Mouse (Mus musculus) adrenal gland, postnatal 25 days (tissue): Measurements from ENCODE around the gene Slc2a10. TPM values are rescaled to one million over a fixed set of nuclear protein-coding genes. Genes with fewer than 3 reads are reported as not detected.

ENCODE experiments used
- DNase-seq: peaks from one replicate; pipeline ENCODE4 v3.0.0; 2021; ENCODE audit warnings: mixed read lengths
- total RNA-seq: library from RNA; stranded (reverse); gene quantifications from 2 replicates; pipeline ENCODE4 v1.2.3, GENCODE M21; 2021

Slc2a10 gene
- total RNA-seq, 1 experiment from 2014 or later: 0.82 TPM

DNA sequence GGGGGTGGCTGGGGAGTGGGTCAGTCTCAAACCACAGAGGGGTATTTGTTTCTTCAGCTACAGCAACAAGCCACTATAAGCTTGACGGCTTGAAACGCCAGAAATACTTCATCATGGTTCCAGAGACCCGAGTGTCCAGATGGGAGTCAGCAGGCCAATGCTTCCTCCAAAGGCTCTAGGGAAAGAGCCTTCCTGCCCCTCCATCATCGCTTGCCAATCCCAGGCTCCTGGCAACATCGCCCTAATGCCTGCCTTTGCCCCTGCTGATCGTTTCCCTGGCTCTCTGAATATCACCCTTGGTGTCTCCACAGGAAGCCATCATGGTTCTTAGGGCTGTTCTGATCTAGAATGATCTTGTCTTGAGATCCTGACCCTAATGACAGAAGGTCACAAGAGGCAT is 58.3 kb downstream of the Slc2a10 start:
- DNase-seq: no peak

DNA sequence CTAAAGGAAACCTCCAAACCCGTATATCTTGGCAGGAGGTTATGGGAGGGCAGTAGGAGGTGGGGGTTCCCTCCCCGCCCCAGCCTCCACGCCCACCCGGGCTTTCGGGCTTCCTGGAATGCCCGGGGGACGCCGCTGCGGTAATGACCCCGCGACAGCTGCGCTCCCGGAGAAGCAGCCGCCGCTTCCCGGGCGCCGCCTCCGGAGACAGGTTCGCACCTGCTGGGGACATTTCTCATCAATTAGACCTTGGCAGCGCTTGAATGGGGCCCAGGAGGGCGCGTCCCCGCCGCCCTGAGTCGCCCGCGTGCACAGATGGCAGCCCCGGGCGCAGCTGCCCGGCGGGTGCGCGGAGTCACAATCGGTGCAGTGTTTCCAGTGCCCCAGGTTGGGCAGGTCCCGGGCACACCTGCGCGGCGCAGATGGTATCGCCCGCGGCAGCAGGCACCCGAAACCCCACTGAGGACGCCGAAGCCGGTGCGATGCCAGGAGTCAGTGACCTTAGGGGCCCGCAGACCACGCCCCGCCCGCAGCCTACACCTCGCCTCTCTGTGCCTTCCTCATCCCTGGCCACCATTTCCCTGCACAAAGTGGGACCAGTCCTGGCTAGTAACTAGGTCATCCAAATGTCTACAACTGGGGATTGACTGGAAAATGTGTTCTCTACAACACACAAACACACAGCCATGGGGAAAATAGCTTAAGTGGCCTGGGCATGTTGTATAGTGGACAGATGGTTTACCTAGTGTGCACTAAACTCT is 59.9 kb downstream of the Slc2a10 start:
- DNase-seq: peak; percentile 3

DNA sequence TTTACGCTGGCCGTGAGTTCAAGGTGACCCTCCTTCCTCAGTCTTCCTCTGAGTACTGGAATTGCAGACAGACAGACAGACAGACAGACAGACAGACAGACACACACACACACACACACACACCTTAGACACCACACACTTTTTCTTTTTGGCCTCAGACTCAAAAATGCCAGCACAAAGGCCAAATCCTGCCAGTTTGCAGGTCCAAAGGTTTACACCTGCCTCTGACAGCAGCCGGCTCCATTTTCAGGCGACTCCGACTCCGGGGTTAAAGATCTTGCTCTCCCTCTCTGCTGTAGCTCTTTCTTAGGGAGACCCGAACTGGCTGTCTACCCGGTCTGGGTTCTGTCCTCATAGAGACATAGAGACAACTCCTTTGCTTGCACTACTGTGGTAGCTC is 60.5 kb downstream of the Slc2a10 start:
- no peak for DNase-seq

DNA sequence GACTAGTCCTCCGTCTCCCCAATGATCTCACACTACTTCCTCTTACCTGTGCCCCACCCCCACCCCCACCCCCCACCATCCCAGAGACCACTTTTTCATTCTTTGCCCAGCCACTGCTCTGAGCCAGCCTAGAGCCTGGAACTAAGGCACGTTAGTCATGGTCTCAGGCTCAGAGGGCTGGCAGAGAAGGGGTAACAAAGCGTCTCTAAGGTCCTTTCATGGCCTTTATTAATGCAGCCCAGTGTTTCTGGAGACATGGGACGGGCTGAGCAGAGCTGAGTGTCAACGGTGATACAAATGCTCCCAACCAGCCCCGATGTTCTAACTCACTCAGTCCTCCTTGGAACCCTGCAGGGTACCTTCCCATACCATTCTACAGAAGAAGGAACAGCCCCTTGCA is 61.0 kb downstream of the Slc2a10 start:
- no peak for DNase-seq

DNA sequence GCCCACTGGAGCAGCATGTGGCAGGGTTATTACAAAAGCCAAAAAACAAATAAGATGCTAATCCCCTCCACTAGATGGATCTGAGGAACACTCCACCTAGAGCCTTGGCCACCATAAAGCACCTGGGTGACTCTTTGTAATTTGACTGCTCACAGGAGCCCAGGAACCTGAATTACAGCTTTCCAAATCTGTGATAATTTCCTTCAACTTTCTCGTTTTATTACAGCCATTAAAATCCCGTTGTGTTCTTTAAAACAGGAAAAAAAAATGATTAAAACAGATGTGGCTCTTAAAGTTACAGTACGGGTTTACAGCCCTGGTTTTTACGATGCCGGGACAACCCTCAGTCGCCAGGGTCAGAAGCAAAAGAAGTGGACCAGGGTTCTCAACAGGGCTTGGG is 63.3 kb downstream of the Slc2a10 start:
- no peak for DNase-seq

DNA sequence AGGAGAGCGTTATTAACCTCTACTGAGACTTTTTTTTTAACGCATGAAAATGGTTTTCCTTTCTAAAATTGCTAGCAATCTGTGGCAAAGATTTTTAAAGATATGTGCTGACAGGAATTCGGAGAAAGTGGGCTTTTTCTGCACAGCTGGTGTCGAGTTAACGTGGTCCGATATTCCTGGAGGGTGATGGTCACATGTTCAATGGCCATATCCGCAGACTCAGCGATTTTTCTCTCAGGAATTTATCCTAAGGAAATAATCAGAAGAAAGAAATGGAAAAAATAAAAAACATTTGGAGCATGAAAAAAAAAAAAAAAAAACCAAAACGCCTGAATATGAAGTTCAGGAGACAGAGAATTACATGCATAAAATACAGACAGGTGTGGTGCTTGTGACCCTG is 64.2 kb downstream of the Slc2a10 start:
- no peak for DNase-seq

DNA sequence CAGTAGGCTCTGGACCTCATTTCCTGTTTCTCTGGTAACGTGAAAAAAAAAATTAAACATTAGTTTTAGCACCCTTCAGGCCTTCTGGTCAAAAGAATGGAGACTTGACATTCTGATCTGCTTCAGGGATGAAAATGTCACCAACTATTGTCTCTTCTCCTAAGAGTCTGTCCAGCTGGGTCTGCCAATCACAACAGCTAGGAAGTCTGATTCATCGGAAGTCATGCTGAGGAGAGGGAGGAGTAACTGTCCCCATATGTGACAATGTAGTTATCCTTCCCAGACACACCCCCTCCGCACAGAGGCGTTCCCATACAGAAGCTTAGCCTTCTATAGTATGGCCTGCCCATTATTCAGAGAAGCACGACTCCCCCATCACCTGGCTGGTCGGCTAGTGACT is 65.3 kb downstream of the Slc2a10 start:
- no peak for DNase-seq

Other genes with a start within 250 kb of the Slc2a10 start
- 53.0 and 62.2 TPM in 2 replicates for gene Slc35c2, start 215.9 kb upstream of the Slc2a10 start, total RNA-seq
- 27.7 and 27.9 TPM in 2 replicates for gene Elmo2, start 177.3 kb upstream of the Slc2a10 start, total RNA-seq
- not detected in 2 replicates for gene Zfp663, start 135.1 kb upstream of the Slc2a10 start, total RNA-seq
- gene Zfp334, start 115.5 kb upstream of the Slc2a10 start, total RNA-seq: 5.3 and 6.3 TPM in 2 replicates
- gene Ocstamp, start 103.4 kb upstream of the Slc2a10 start, total RNA-seq: 0.15 TPM in 1 of 2 replicates, not detected in the other
- 0.58 and 1.5 TPM in 2 replicates for gene Slc13a3, start 30.6 kb upstream of the Slc2a10 start, total RNA-seq
- 15.4 and 16.1 TPM in 2 replicates for gene Trp53rka, start 10.5 kb upstream of the Slc2a10 start, total RNA-seq
- 2.2 and 3.8 TPM in 2 replicates for gene Eya2, start 91.2 kb downstream of the Slc2a10 start, total RNA-seq